Mouse (Mus musculus) neural tube, embryonic 11.5 days (tissue): ENCODE measurements around the gene Map1lc3a. TPM values are rescaled to one million over a fixed set of nuclear protein-coding genes. Genes with fewer than 3 reads are reported as not detected.

Experiments used
- ATAC-seq: fragments of 200-750 bp; cut with Nextera tagmentation; 2 replicates; pipeline ENCODE4 v1.8.0; 2017; ENCODE audit warnings: moderate number of reproducible peaks, mild to moderate bottlenecking, moderate TSS enrichment, moderate library complexity; ENCODE audit not compliant: insufficient read depth, low FRiP score, low TSS enrichment
- DNase-seq: peaks from one replicate; pipeline ENCODE4 v3.0.0-alpha.2; 2015; ENCODE audit warnings: low spot score
- H3K27ac ChIP-seq: fragments of 300-500 bp; sonication (generic); 2 replicates; pipeline ENCODE4 v1.5.1; 2014; ENCODE audit warnings: low read depth, mild to moderate bottlenecking, low read length
- H3K27me3 ChIP-seq: fragments of 300-500 bp; sonication (generic); 2 replicates; pipeline ENCODE4 v1.6.1; 2014; ENCODE audit warnings: mild to moderate bottlenecking, low read length, mixed read lengths; ENCODE audit not compliant: control insufficient read depth, insufficient read depth
- H3K36me3 ChIP-seq: fragments of 300-500 bp; sonication (generic); 2 replicates; pipeline ENCODE4 v1.6.1; 2014; ENCODE audit warnings: mild to moderate bottlenecking, low read length, moderate library complexity, mixed read lengths; ENCODE audit not compliant: control insufficient read depth, insufficient read depth
- H3K4me1 ChIP-seq: fragments of 300-500 bp; sonication (generic); 2 replicates; pipeline ENCODE4 v1.6.1; 2014; ENCODE audit warnings: low read length, mixed read lengths; ENCODE audit not compliant: control insufficient read depth, insufficient read depth
- H3K4me2 ChIP-seq: fragments of 300-500 bp; sonication (generic); 2 replicates; pipeline ENCODE4 v1.6.1; 2014; ENCODE audit warnings: low read depth, mild to moderate bottlenecking, moderate library complexity
- H3K4me3 ChIP-seq: fragments of 300-500 bp; sonication (generic); 2 replicates; pipeline ENCODE4 v1.5.1; 2014; ENCODE audit warnings: low read depth, low read length
- H3K9ac ChIP-seq: fragments of 300-500 bp; sonication (generic); 2 replicates; pipeline ENCODE4 v1.6.1; 2014; ENCODE audit warnings: mild to moderate bottlenecking, low read length
- H3K9me3 ChIP-seq: fragments of 300-500 bp; sonication (generic); 2 replicates; pipeline ENCODE4 v1.6.1; 2016; ENCODE audit warnings: low read length; ENCODE audit not compliant: control insufficient read depth
- WGBS: fragments of 180-500 bp; shearing (Covaris S2); extraction: QIAGEN DNeasy Blood & Tissue Kit; methylation state at CpG from one replicate; pipeline ENCODE4 v1.1.7; 2014; 5-methylcytosine and 5-hydroxymethylcytosine counted together
- polyA plus RNA-seq: library from polyadenylated mRNA; unstranded; fragments of >200 nt; fragmentation: Nextera tagmentation; extraction: Ambion mirVana; gene quantifications from 2 replicates; pipeline ENCODE4 v1.2.1, GENCODE M21; 2014

Gene Map1lc3a
- polyA plus RNA-seq, 1 experiment from 2014 or later = 191 TPM

DNA sequence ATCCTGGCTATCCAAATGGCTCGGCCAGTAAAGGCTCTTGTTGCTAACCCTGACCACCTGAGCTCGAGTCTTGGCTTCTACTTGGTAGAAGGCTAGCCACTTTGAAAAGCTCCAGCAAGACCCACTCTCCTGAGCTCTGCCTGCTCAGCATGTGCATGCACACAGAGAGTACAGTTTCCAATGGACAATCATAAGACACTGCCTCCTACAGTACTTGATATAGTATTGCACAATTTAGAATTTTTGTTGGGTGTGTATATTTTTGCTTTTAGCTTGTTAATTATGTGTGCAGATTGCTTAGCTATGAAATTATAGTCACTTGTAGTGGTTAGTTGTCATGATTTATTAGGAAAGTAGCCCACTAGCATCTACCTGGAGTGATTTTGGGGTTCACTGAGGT is 27.4 kb upstream of the Map1lc3a start:
- WGBS = 76% methylated on average over 2 of the region's 2 CpGs
- H3K27me3 ChIP-seq = no peaks in the 10 kb centered on the region
- H3K9ac ChIP-seq = no peak overlapping the region
- peaks cover 28% of the 10 kb centered on the region for H3K36me3 ChIP-seq
- ATAC-seq (no peak), DNase-seq (no peak)
- no peaks in the 10 kb centered on the region for H3K9me3 ChIP-seq
- H3K4me3 ChIP-seq = no peak overlapping the region
- H3K4me1 ChIP-seq = no peaks in the 10 kb centered on the region
- H3K4me2 ChIP-seq = no peak overlapping the region
- no peak overlapping the region for H3K27ac ChIP-seq

DNA sequence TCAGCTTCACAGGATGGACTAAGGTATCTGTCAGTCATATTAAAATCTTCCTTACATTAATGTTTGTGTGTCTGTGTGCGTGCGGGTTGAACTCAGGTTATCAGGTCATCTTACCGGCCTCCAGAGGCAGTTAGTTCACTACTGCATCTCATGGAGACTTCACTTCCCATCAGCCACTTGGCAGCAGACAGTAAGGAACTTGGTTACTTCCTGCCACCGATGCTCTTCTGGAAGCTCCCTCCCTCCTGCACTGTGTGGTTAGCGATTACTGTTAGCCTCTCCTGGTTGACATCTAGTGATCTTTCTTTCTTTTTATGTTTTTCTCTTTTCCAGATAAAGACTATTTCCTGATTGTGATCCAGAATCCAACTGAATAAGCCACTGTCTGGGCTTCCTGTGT is 26.5 kb upstream of the Map1lc3a start:
- no peaks in the 10 kb centered on the region for H3K9me3 ChIP-seq
- no peaks in the 10 kb centered on the region for H3K27me3 ChIP-seq
- H3K4me2 ChIP-seq = no peak overlapping the region
- no peaks in the 10 kb centered on the region for H3K4me1 ChIP-seq
- peaks cover 26% of the 10 kb centered on the region for H3K36me3 ChIP-seq
- H3K9ac ChIP-seq = no peak overlapping the region
- ATAC-seq (no peak), DNase-seq (no peak)
- whole genome bisulfite sequencing = 95% methylated on average over 5 of the region's 5 CpGs
- no peak overlapping the region for H3K4me3 ChIP-seq
- H3K27ac ChIP-seq = no peak overlapping the region

DNA sequence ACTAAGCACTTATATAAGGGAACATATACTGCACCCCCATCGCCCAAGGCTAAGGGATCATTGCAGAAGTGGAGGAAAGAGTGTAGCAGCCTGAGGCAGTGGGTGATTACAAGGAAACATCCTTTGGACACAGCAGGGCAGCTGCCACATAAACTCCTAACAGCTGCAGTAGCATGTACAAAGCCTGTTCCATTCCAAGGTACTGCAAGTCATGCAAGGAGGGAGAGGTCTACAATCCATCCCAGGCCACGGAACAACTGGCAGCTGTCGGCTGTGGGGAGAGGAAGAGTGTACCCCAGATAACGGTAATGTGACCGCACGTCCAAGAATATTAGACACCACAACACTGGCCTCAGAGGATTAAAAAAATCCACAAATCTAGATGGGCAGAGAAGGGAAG is 10.6 kb upstream of the Map1lc3a start:
- Histone ChIP-seq H3K9me3 (no peaks in the 10 kb centered on the region), H3K27me3 (no peaks in the 10 kb centered on the region), H3K9ac (no peak overlapping the region), H3K4me1 (no peaks in the 10 kb centered on the region), H3K27ac (no peak overlapping the region), H3K4me2 (no peak overlapping the region), H3K4me3 (no peak overlapping the region), H3K36me3 (no peaks in the 10 kb centered on the region)
- DNase-seq (peak; percentile 8), ATAC-seq (no peak)
- WGBS = 91% methylated on average over 6 of the region's 6 CpGs

DNA sequence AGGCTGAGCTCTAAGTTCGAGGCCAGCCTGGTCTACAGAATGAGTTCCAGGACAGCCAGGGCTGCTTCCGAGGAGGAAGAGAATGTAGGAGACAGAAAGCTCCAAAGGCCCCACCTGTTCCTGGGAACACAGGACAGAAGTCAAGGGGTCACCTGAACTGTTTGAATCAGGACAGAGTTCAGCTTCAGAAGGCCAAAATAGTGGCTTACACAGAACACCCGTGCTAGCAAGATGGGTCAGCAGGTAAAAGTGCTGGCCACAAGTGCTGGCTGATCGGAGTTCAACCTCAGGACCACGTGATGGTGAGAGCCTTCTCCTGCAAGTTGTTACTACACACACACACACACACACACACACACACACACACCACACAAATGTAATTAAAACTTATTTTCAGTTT is 9.2 kb upstream of the Map1lc3a start:
- ATAC-seq = no peak
- Histone ChIP-seq H3K9me3 (no peaks in the 10 kb centered on the region), H3K4me1 (no peaks in the 10 kb centered on the region), H3K4me3 (no peak overlapping the region), H3K4me2 (no peak overlapping the region), H3K27me3 (no peaks in the 10 kb centered on the region), H3K9ac (no peak overlapping the region), H3K36me3 (no peaks in the 10 kb centered on the region), H3K27ac (no peak overlapping the region)
- DNase-seq = no peak
- WGBS = 88% methylated on average over 5 of the region's 5 CpGs

DNA sequence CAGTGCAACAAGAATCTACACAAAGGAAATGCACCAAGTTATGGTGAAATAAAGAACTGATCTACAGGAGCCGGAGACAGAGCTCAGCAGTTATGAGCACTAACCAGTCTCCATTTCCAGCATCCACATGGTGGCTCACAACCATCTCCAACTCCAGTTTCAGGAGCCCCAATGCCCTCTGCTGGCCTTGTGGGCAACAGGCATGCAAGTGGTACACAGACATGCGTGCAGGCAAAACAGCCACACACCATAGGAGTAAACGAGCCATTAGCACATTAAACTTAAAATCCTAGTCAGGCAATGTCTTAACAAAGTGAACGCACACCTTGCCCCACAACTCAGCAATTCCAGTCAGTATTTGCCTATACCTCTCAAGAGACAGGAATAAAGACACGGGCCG is 4.1 kb upstream of the Map1lc3a start:
- Histone ChIP-seq H3K4me2 (no peak overlapping the region), H3K4me1 (no peaks in the 10 kb centered on the region), H3K27me3 (no peaks in the 10 kb centered on the region), H3K36me3 (no peaks in the 10 kb centered on the region), H3K9ac (no peak overlapping the region), H3K4me3 (no peak overlapping the region), H3K9me3 (no peaks in the 10 kb centered on the region), H3K27ac (no peak overlapping the region)
- ATAC-seq (no peak), DNase-seq (peak; percentile 29)
- WGBS = 87% methylated on average over 6 of the region's 6 CpGs

DNA sequence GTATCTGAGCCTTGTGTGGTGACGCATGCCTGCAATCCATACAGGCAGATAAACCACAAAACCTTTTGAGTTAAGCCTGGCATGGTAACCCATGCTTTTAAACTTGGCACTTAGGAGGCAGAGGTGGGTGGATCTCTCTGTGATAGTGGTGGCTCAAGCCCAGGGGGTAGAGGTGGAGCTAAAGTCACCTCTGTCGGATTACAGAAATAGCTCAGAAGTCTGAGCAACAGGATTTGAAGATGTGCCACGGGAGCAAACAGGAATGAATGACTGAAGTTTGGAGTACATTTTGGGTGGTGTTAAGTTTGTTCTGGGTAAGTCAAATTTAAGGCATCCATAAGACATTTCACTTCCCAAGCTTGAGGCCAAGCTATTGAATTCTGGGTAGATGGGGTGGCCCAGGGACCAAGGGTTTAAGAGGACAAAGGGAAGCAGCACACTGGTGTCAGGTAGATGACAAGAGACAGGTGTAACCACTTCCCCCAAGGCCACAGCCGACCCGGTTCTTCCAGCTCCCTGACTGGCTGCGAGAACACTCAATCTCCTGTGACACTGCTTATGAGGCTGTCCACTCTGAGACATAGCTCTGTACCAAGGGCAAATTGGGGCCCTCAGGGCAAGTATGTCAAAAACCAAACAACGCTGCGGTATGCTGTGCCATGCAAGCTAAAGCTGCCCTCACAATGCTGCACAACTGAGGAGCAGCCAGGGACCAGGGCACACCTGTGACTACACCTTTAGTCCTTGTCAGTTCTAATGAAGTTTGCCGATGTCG is 3.5 kb upstream of the Map1lc3a start:
- WGBS = 78% methylated on average over 10 of the region's 10 CpGs
- ATAC-seq (no peak), DNase-seq (peak; percentile 9)
- Histone ChIP-seq H3K4me1 (peaks cover 5% of the 10 kb centered on the region; the same call in 1 of the 2 replicates), H3K27ac (no peak overlapping the region), H3K9me3 (no peaks in the 10 kb centered on the region), H3K4me3 (no peak overlapping the region), H3K9ac (no peak overlapping the region), H3K27me3 (no peaks in the 10 kb centered on the region), H3K4me2 (no peak overlapping the region), H3K36me3 (no peaks in the 10 kb centered on the region)

DNA sequence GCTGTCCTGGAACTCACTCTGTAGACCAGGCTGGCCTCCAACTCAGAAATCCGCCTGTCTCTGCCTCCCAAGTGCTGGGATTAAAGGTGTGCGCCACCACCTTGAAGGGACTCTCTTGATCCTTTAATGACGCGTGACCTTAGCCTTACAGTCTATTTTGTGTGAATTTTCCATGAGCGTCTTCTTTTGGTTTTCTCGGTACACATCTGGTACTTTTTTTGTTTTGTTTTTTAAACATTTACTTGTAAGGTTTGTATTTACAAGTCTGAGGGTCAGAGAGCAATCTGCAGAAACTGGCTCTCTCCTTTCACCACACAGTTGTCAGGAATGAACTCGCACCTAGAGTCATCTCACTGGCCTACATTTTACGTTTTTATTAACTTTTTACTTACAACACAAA is 2.5 kb upstream of the Map1lc3a start:
- Histone ChIP-seq H3K9ac (no peak overlapping the region), H3K9me3 (no peaks in the 10 kb centered on the region), H3K27me3 (no peaks in the 10 kb centered on the region), H3K27ac (no peak overlapping the region), H3K36me3 (no peaks in the 10 kb centered on the region; the same call in 1 of the 2 replicates), H3K4me1 (peaks cover 5% of the 10 kb centered on the region; the same call in 1 of the 2 replicates), H3K4me2 (no peak overlapping the region), H3K4me3 (no peak overlapping the region)
- ATAC-seq = no peak
- DNase-seq = no peak
- WGBS = 94% methylated on average over 8 of the region's 8 CpGs

DNA sequence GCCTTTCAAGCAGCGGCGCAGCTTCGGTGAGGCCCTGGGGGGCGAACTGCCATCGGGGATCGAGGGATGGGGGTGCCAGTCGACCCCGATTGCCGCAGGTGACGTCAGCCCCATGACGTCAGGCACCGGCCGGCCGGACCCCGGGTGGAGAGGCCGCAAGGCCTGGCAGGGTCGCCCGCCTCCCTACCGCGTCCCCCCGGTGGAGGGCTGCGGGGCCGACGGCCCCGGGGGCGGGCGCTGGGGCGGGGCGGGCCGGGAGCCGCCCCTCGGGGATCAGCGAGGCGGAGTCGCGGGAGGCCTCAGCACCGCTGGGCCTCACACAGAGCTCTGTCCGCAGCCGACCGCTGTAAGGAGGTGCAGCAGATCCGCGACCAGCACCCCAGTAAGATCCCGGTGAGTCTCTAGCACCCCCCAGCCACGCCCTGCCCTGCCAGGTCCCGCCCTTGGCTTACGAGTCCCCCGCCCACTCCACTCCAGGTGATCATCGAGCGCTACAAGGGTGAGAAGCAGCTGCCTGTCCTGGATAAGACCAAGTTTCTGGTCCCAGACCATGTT is 601 bp downstream of the Map1lc3a start:
- DNase-seq = peak; percentile 65
- H3K27ac ChIP-seq = 0 out of 2 replicates have a peak overlapping the region, but pooled peaks have one; percentile 20

DNA sequence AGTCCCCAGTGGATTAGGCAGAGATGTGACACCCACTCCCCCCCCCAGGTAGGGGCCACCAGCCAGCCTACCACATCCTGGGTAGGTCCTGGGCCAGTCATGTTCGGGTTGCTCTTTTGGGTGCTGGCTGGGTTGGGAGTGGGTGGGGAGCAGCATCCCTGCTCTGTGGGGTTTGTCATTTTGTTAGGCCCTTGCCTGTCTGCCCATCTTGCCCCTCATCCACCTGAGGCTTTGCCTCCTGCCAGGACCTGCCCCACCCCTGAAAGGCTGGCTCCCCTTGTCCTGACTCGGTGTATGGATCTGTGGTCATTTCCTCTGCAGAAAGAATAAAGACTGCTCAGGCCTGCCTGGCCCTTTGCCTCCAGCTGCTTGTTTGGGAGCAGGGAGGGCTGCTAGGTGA is 1.6 kb downstream of the Map1lc3a start:
- DNase-seq (no peak), ATAC-seq (no peak)
- no peaks in the 10 kb centered on the region for H3K27me3 ChIP-seq
- peaks cover 5% of the 10 kb centered on the region; the same call in 1 of the 2 replicates for H3K4me1 ChIP-seq
- no peak overlapping the region for H3K9ac ChIP-seq
- no peak overlapping the region; the same call in 1 of the 2 replicates for H3K4me3 ChIP-seq
- H3K36me3 ChIP-seq = no peaks in the 10 kb centered on the region; the same call in 1 of the 2 replicates
- peak overlapping the region; percentile 76 for H3K4me2 ChIP-seq
- H3K27ac ChIP-seq = no peak overlapping the region
- WGBS = 92% methylated on average over 2 of the region's 2 CpGs
- H3K9me3 ChIP-seq = no peaks in the 10 kb centered on the region

More for the DNA sequence above, 601 bp downstream of the Map1lc3a start:
- H3K36me3 ChIP-seq = no peaks in the 10 kb centered on the region; the same call in 1 of the 2 replicates
- H3K9ac ChIP-seq = peak overlapping the region; percentile 86
- H3K4me3 ChIP-seq = peak overlapping the region; percentile 79
- no peaks in the 10 kb centered on the region for H3K27me3 ChIP-seq
- WGBS = under 1% methylated on average over 38 of the region's 49 CpGs
- H3K4me1 ChIP-seq = peaks cover 5% of the 10 kb centered on the region; the same call in 1 of the 2 replicates
- H3K4me2 ChIP-seq = peak overlapping the region; percentile 76
- no peaks in the 10 kb centered on the region for H3K9me3 ChIP-seq
- peak; percentile 77 for ATAC-seq
